Mouse (Mus musculus) cerebellum, adult 2 months (tissue): ENCODE data around the gene Tnfsf13. TPM values are rescaled to one million over a fixed set of nuclear protein-coding genes. Genes with fewer than 3 reads are reported as not detected.
A peak's percentile ranks its signal among the peaks of the same experiment; 100 is the strongest.

Experiments used
- DNase-seq, 2 experiments: peaks; one replicate each; pipeline ENCODE4 v3.0.0; 2021
- H3K27ac ChIP-seq: fragments of 200-500 bp; 2 replicates; pipeline ENCODE4 v1.5.1; 2012; ENCODE audit warnings: low read length, control low read depth, inconsistent platforms; ENCODE audit not compliant: insufficient read depth
- H3K27me3 ChIP-seq: fragments of 200-500 bp; 2 replicates; pipeline ENCODE4 v1.6.1; 2012; ENCODE audit warnings: inconsistent platforms, mild to moderate bottlenecking, low read length, moderate library complexity; ENCODE audit not compliant: control insufficient read depth, insufficient read depth
- H3K4me1 ChIP-seq: fragments of 200-500 bp; 2 replicates; pipeline ENCODE4 v1.6.1; 2011; ENCODE audit warnings: low read length; ENCODE audit not compliant: control insufficient read depth, insufficient read depth
- H3K4me3 ChIP-seq: fragments of 200-500 bp; replicated peaks from 2 replicates; pipeline ENCODE3; 2011; ENCODE audit warnings: mild to moderate bottlenecking, low read depth, low read length, control low read depth; ENCODE audit not compliant: insufficient read depth
- CTCF ChIP-seq: fragments of 200-500 bp; IDR thresholded peaks from 2 replicates; pipeline ENCODE4 v1.5.1; 2011; ENCODE audit warnings: low read depth, mild to moderate bottlenecking, control low read depth, low read length, moderate library complexity, borderline replicate concordance; ENCODE audit not compliant: insufficient read depth
- POLR2A ChIP-seq: fragments of 200-500 bp; IDR thresholded peaks from 2 replicates; pipeline ENCODE4 v1.6.1; 2011; ENCODE audit warnings: low read length, control low read depth, borderline replicate concordance; ENCODE audit not compliant: insufficient read depth
- WGBS: fragments of 180-500 bp; shearing (Covaris S2); methylation state at CpG from one replicate; pipeline ENCODE4 v1.1.7; 2018; 5-methylcytosine and 5-hydroxymethylcytosine counted together
- polyA plus RNA-seq: library from polyadenylated mRNA; depleted of rRNA; stranded (reverse); fragments of >200 nt; gene quantifications from 2 replicates; pipeline ENCODE4 v1.2.3, GENCODE M21; 2012

Tnfsf13 gene
- polyA plus RNA-seq, 1 experiment, result 4.8 TPM

- peak; percentile 94 for TF ChIP-seq POLR2A
- TF ChIP-seq CTCF, result no peak
- Histone ChIP-seq H3K4me3 (peak within 1 kb of the TSS; percentile 55), H3K27ac (peak within 1 kb of the TSS; percentile 73; the same call in 1 of the 2 replicates), H3K4me1 (peaks cover 30% of the 10 kb centered on the region), H3K27me3 (no peaks in the 10 kb centered on the region)
- under 1% methylated on average over 80 of the region's 80 CpGs for WGBS
- peak; percentile 97 to 98 for DNase-seq
Observed at GRCm38 (mm10) chr11:69681314-69682208, 4.0 kb downstream of the Tnfsf13 start, which contains the start of gene Senp3. Gene Senp3 (minus strand): TSS chr11:69682084.

GRCm38 (mm10) chr11:69680136-69680855, 5.3 kb downstream of the Tnfsf13 start:
- Histone ChIP-seq H3K4me1 (peaks cover 20% of the 10 kb centered on the region), H3K27ac (no peak overlapping the region), H3K4me3 (no peak overlapping the region), H3K27me3 (no peaks in the 10 kb centered on the region)
- 88% methylated on average over 30 of the region's 30 CpGs for WGBS
- DNase-seq, result peak in 1 of 2 experiments; percentile 12
- TF ChIP-seq POLR2A (no peak), CTCF (no peak)

- WGBS, result 88% methylated on average over 2 of the region's 2 CpGs
- Histone ChIP-seq H3K4me1 (peaks cover 8% of the 10 kb centered on the region; the same call in 1 of the 2 replicates), H3K27ac (no peak overlapping the region), H3K4me3 (no peak overlapping the region), H3K27me3 (no peaks in the 10 kb centered on the region)
- TF ChIP-seq POLR2A, result no peak
- no peak for TF ChIP-seq CTCF
- no peak for DNase-seq
Observed at GRCm38 (mm10) chr11:69679144-69679543, 6.4 kb downstream of the Tnfsf13 start.

DNA sequence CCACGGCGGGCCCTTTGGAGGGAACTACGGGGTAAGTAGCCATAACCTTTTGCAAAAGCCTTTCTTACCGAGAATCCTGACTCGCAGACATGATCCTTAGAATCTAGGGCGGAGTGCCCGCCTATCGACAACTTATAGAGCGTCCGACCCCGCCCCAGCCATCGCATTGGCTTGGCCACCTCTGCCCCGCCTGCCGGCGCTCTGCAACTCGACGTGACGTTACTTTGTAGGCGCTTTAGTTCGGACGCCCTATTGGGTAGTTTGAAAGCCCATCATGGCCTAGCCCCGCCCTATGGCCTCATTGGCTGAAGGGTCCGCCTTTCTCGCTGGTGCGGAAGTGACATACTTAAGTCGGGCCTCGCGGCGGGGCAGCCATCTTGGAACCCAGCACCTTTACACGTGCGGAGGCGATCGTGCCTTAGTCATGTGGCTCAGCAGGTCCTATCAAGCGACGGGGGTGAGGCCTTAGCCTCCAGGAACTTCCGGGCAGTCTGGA, 13.3 kb downstream of the Tnfsf13 start, which contains the start of gene Eif4a1:
Gene Eif4a1, minus strand, starts transcription at position 213 of the 496 bp plus-strand sequence.
- under 1% methylated on average over 36 of the region's 36 CpGs for WGBS
- peak within 1 kb of the TSS; percentile 82 for H3K4me3 ChIP-seq
- H3K4me1 ChIP-seq, result no peaks in the 10 kb centered on the region; the same call in 1 of the 2 replicates
- no peaks in the 10 kb centered on the region for H3K27me3 ChIP-seq
- TF ChIP-seq POLR2A (peak; percentile 85; the same call in 1 of the 2 replicates), CTCF (no peak)
- peak; percentile 100 for DNase-seq
- peak within 1 kb of the TSS; percentile 91 for H3K27ac ChIP-seq

GRCm38 (mm10) chr11:69671726-69672124, 13.9 kb downstream of the Tnfsf13 start:
- H3K27me3 ChIP-seq, result no peaks in the 10 kb centered on the region
- TF ChIP-seq CTCF (no peak), POLR2A (no peak)
- peak overlapping the region; percentile 82 for H3K4me3 ChIP-seq
- peak overlapping the region; percentile 91 for H3K27ac ChIP-seq
- DNase-seq, result no peak
- no peaks in the 10 kb centered on the region; the same call in 1 of the 2 replicates for H3K4me1 ChIP-seq
- WGBS, result under 1% methylated on average over 43 of the region's 43 CpGs

DNA sequence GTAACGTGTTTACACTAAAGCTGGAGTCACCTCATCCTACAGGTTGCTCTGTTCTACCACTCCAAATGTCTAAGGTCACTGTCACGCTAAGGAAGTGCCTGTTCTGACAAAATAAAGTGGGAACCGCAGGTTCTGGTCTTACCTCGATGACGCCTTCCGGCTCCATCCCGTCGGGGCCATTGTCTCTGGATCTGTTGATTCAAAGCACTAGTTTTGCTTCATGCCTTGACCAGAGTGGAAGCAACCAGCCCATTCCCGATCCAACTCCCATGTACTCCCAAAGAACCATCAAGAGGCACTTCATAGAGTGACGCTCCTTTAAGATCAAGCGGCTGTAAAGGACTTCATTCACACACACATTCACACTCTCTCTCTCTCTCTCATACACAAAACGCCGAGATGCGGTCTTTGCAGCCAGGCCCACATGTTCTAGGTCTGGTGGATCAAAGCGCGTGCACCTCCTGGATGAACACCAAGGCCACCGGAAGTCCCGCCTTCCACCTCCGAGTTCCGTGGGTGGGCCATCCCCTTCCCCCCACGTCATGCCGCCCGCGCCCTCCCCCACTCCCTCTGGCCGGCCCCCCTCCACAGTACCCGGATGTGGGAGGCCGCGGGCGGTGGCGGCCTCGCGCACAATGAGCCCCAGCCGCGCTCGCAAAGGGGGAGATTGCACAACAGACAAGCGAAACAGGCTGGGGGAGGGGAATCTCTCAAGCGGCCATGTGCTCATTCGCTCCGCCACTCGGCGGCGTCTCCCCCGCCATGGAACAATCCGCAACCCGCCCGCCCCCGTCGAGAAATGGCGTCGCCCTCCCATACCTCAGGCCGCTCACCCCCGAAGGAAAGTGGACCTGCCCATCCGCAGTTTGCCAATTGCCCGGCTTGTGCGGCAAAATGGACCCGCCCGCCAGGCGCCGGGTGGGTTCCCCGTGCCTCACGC, 14.5 kb downstream of the Tnfsf13 start:
- H3K27me3 ChIP-seq, result no peaks in the 10 kb centered on the region
- no peaks in the 10 kb centered on the region; the same call in 1 of the 2 replicates for H3K4me1 ChIP-seq
- peak overlapping the region; percentile 82 for H3K4me3 ChIP-seq
- H3K27ac ChIP-seq, result peak overlapping the region; percentile 91
- under 1% methylated on average over 59 of the region's 61 CpGs for WGBS
- TF ChIP-seq CTCF (no peak), POLR2A (peak; percentile 52; the same call in 1 of the 2 replicates)
- DNase-seq, result peak; percentile 95
